Mouse (Mus musculus) Patski (cell line): ENCODE results near the gene Prss32. TPM values are rescaled to one million over a fixed set of nuclear protein-coding genes. Genes with fewer than 3 reads are reported as not detected.
A peak's percentile ranks its signal among the peaks of the same experiment; 100 is the strongest.

Source experiments
- ATAC-seq: fragments of 100-300 bp; one replicate; pipeline ENCODE4 v1.8.0; 2021
- CTCF ChIA-PET: fragments of 350-600 bp; sonication (Branson Sonifier 250); formaldehyde crosslinking; loops from one replicate; lab custom pipeline; 2022; ENCODE audit warnings: inconsistent platforms; lab: Charles Lee
- POLR2A ChIA-PET: fragments of 350-600 bp; sonication (Branson Sonifier 250); formaldehyde crosslinking; loops from one replicate; lab custom pipeline; 2022; ENCODE audit warnings: antibody characterized with exemption, inconsistent platforms; lab: Charles Lee
- DNase-seq: peaks from one replicate; pipeline ENCODE4 v3.0.0-alpha.2; 2011; ENCODE audit warnings: low read depth, low spot score
- H3K27me3 ChIP-seq: fragments of 371-371 bp; one replicate; pipeline ENCODE4 v1.5.1; 2021
- CTCF ChIP-seq: fragments of 100-300 bp; IDR thresholded peaks from one replicate; pipeline ENCODE4 v1.5.1; 2021
- in situ Hi-C: fragments of 300-500 bp; cut with MboI; formaldehyde crosslinking; loops from 3 replicates; pipeline ENCODE4 v1.11.1; 2018; ENCODE audit warnings: low pct_unique_long_range_greater_than_20kb, mixed read lengths
- polyA plus RNA-seq: library from polyadenylated mRNA; unstranded; gene quantifications from one replicate; pipeline ENCODE4 v1.2.3, GENCODE M21; 2021

Gene Prss32
- polyA plus RNA-seq, 1 experiment from 2014 or later: 0.45 TPM

DNA sequence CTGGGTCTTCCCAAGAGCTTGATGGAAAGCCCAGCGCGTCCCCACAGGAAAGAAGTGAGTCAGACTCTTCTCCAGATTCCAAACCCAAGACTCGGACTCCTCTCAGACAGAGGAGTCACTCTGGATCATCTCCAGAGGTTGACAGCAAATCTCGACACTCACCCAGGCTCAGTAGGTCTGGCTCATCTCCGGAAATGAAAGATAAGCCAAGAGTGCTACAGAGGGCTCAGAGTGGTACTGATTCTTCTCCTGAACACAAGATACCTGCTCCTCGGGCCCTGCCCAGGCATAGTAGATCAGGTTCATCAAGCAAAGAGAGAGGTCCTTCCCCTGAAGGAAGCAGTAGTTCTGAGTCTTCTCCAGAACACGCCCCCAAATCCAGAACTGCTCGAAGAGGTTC, 25.1 kb upstream of the Prss32 start:
- no peak for DNase-seq
- CTCF ChIA-PET: no interaction called here
- POLR2A ChIA-PET: no interaction called here

DNA sequence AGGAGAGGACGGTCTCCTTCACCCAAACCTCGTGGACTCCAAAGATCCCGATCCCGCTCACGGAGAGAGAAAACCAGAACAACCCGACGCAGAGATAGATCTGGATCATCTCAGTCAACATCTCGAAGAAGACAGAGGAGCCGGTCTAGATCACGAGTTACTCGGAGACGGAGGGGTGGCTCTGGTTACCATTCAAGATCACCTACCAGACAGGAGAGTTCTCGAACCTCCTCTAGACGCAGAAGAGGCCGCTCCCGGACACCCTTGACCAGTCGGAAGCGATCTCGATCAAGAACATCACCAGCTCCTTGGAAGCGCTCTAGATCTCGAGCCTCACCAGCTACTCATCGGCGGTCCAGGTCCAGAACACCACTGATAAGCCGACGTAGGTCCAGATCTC, 24.4 kb upstream of the Prss32 start:
- in situ Hi-C loops: no loop called here
- ATAC-seq (no peak), DNase-seq (no peak)
- H3K27me3 ChIP-seq: no peaks in the 10 kb centered on the region
- no peak for TF ChIP-seq CTCF
- ChIA-PET CTCF (no interaction called here), POLR2A (no interaction called here)

More for the DNA sequence above, 25.1 kb upstream of the Prss32 start:
- no peaks in the 10 kb centered on the region for H3K27me3 ChIP-seq
- no peak for ATAC-seq
- in situ Hi-C loops: no loop called here
- no peak for TF ChIP-seq CTCF

- ATAC-seq (no peak), DNase-seq (no peak)
- H3K27me3 ChIP-seq: no peaks in the 10 kb centered on the region
- TF ChIP-seq CTCF: no peak
- ChIA-PET CTCF (interaction anchor here (1.6 kb wide), 1 partner anchor 13 kb away, joined by 3 read pairs; no protein-coding TSS in a partner anchor), POLR2A (interaction anchor here (0.9 kb wide), 1 partner anchor 9 kb away, joined by 3 read pairs; no protein-coding TSS in a partner anchor)
- in situ Hi-C loops: no loop called here
These were observed 22.9 kb upstream of the Prss32 start for GRCm38 (mm10) chr17:23820731-23821130.

- no peak for TF ChIP-seq CTCF
- no peak for ATAC-seq
- ChIA-PET CTCF (no interaction called here), POLR2A (no interaction called here)
- no peaks in the 10 kb centered on the region for H3K27me3 ChIP-seq
- in situ Hi-C loops: no loop called here
- no peak for DNase-seq
These were observed 21.6 kb upstream of the Prss32 start for GRCm38 (mm10) chr17:23822094-23822493.

DNA sequence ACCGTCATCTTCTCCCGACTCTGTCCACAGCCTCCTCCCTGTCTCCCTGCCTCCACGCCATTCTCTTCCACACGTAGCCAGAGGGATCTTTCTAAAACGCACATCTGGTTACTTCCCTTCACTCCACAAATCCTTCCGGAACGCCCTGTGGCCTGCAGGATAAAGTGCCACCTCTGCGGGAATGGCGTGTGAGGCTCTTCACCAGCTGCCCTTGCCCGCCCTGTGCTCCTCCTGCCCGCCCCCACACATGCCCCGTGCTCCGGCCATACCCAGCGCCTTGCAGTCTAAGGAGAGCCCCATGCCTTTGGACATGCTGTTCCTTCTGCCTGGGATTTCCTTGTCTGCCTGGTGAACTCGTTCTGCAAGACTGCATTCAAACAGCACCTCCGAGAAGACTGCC, 20.6 kb upstream of the Prss32 start:
- DNase-seq: no peak
- no peaks in the 10 kb centered on the region for H3K27me3 ChIP-seq
- TF ChIP-seq CTCF: no peak
- no peak for ATAC-seq
- in situ Hi-C loops: no loop called here
- CTCF ChIA-PET: no interaction called here
- POLR2A ChIA-PET: no interaction called here

DNA sequence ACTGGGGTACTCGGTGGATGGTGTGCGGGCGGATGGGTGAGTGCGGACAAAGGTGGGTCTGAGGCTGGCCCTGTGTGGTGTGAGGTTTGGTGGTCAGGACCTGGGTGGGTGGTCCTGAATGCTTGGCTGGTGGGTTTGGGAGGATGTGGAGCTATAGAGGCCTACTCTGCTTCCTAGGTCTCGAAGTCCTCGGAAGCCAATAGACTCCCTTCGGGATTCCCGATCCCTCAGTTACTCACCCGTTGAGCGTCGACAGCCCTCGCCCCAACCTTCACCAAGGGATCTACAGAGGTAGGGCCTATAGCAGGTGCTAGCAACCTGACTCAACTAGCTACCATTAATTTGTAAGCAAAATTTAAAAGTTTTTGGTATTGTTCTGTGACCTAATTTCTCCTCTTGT, 20.0 kb upstream of the Prss32 start:
- DNase-seq: no peak
- ChIA-PET POLR2A (no interaction called here), CTCF (interaction anchor here (2.0 kb wide), 1 partner anchor 12 kb away, joined by 6 read pairs; no protein-coding TSS in a partner anchor)
- no peak for TF ChIP-seq CTCF
- no peak for ATAC-seq
- no peaks in the 10 kb centered on the region for H3K27me3 ChIP-seq
- in situ Hi-C loops: no loop called here

DNA sequence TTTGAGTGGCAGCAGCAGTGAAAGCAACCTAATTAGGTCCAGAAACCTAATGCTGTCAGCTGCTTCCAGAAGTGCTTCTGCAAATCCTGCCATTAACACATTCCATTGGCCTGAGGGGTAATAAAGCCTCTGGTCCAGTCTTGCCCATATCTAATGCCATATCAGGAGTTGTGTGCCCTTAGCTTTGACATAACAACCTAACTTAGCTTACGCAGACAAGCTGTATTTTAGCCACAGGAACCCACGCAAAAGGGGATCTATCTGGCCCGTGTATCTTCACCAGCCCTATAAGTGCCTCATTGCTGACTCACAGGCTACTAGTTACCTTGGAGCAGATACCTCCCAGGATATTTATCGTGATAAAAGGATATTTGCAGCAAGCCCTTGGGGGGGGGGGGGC, 18.1 kb upstream of the Prss32 start:
- H3K27me3 ChIP-seq: no peaks in the 10 kb centered on the region
- ChIA-PET CTCF (interaction anchor here (1.2 to 2.0 kb wide), 3 partner anchors 9 to 53 kb away, joined by 3 to 6 read pairs (median 3); no protein-coding TSS in a partner anchor), POLR2A (no interaction called here)
- DNase-seq: no peak
- TF ChIP-seq CTCF: no peak
- in situ Hi-C loops: no loop called here
- ATAC-seq: no peak

GRCm38 (mm10) chr17:23828271-23829001, 15.2 kb upstream of the Prss32 start:
- TF ChIP-seq CTCF: no peak
- peak; percentile 51 for ATAC-seq
- no peaks in the 10 kb centered on the region for H3K27me3 ChIP-seq
- DNase-seq: no peak
- in situ Hi-C loops: no loop called here
- POLR2A ChIA-PET: interaction anchor here (0.9 to 1.7 kb wide), 3 partner anchors 10 to 22 kb away, joined by 3 to 5 read pairs (median 3); no protein-coding TSS in a partner anchor
- CTCF ChIA-PET: interaction anchor here (0.7 to 3.3 kb wide), 16 partner anchors 15 to 134 kb away, joined by 3 to 23 read pairs (median 4); partner anchors contain the start of genes Prss32 and Prss41

DNA sequence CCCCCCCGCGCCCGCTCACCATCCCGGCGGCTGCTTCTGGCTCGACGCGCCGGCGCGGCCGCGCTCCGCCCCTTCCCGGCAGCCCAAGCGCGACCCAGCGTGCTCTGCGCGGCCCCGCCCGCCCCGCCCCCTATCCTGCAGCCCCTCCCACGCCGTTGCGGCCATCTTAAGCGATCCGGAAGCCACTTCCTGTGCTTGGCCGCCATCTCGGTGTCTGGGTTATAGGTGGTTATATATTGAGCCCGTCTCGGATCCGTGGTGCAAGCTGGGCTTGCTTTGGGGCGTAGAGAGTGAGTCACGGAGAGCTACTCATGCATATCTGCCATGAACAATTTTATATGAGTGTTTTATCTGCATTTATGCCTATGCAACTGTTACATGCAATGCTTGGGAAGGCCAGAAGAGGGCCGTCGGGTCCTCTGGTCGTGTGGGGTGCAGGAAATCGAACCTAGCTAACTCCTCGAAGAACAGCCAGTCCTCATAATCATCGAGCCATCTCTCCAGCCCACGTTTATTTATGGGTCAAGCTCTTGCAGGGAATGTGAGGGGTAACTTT, 14.5 kb upstream of the Prss32 start, which contains the start of gene Elob:
Gene Elob, minus strand, starts transcription at position 73 of the 556 bp plus-strand sequence.
- no peaks in the 10 kb centered on the region for H3K27me3 ChIP-seq
- TF ChIP-seq CTCF: no peak
- ATAC-seq (peak; percentile 76), DNase-seq (peak; percentile 55)
- in situ Hi-C loops: no loop called here
- CTCF ChIA-PET: interaction anchor here (0.8 to 3.3 kb wide), 17 partner anchors 9 to 133 kb away, joined by 3 to 23 read pairs (median 4); partner anchors contain the start of genes Prss32 and Prss41
- POLR2A ChIA-PET: interaction anchor here (0.9 to 1.0 kb wide), 2 partner anchors 9 to 48 kb away, joined by 3 read pairs; no protein-coding TSS in a partner anchor

DNA sequence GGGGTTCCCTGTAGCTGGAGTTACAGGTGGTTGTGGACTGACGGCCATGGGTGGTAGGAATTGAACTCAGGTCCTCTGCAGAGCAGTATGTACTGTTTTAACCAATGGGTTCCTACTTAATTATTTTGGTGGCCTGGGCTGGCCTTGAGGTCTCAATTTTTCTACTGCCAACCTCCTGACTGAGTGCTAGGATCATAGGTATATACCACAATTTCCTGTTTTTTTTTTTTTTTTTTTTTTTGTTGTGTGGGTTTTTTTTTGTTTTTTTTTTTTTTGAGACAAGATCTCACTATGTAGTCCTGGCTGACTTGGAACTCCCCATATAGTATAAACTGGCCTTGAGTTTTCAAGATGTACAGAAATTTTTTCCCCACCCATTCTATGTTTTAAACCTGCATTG, 12.5 kb upstream of the Prss32 start:
- DNase-seq (no peak), ATAC-seq (no peak)
- ChIA-PET POLR2A (no interaction called here), CTCF (interaction anchor here (0.9 to 2.7 kb wide), 3 partner anchors 12 to 137 kb away, joined by 3 to 23 read pairs (median 8); partner anchors contain the start of genes Prss32 and Prss41)
- in situ Hi-C loops: no loop called here
- no peaks in the 10 kb centered on the region for H3K27me3 ChIP-seq
- TF ChIP-seq CTCF: no peak
